Mouse (Mus musculus) adrenal gland, adult 10 weeks (tissue): ENCODE results near the gene Chit1. TPM values are rescaled to one million over a fixed set of nuclear protein-coding genes. Genes with fewer than 3 reads are reported as not detected.

Experiments
- polyA plus RNA-seq: library from polyadenylated mRNA; stranded (reverse); fragments of 350-450 nt; fragmentation: Illumina TruSeq; extraction: RNeasy Lipid Tissue Mini Kit (QIAGEN cat#74804); gene quantifications from one replicate; pipeline ENCODE4 v1.2.3, GENCODE M21; 2014; ENCODE audit warnings: low read depth, low replicate concordance

The Chit1 gene
- not detected for polyA plus RNA-seq

GRCm38 (mm10) chr1:134110979-134111378 is at the start of gene Chit1:
Gene Chit1, plus strand, starts transcription at chr1:134111242.

GRCm38 (mm10) chr1:134078802-134079476 is 32.1 kb upstream of the Chit1 start, which contains the start of gene Btg2:
Gene Btg2, minus strand, starts transcription at chr1:134079120.

GRCm38 (mm10) chr1:134182025-134182424 is 71.0 kb downstream of the Chit1 start, which contains the start of gene Chil1:
Gene Chil1, plus strand, starts transcription at chr1:134182176.

GRCm38 (mm10) chr1:134193126-134193525 is 82.1 kb downstream of the Chit1 start, which contains the start of gene Mybph:
Gene Mybph, plus strand, starts transcription at chr1:134193448.

Other genes starting within 250 kb of the Chit1 start
- not detected for gene Optc, start 203.2 kb upstream of the Chit1 start, polyA plus RNA-seq
- 16.3 TPM for gene Prelp, start 189.8 kb upstream of the Chit1 start, polyA plus RNA-seq
- gene Fmod, start 74.0 kb upstream of the Chit1 start, polyA plus RNA-seq: 7.4 TPM
- gene Btg2, start 32.1 kb upstream of the Chit1 start, polyA plus RNA-seq: 30.2 TPM
- gene Chil1, start 70.9 kb downstream of the Chit1 start, polyA plus RNA-seq: 0.93 TPM
- gene Mybph, start 82.2 kb downstream of the Chit1 start, polyA plus RNA-seq: not detected
- 109 TPM for gene Adora1, start 124.2 kb downstream of the Chit1 start, polyA plus RNA-seq
- not detected for gene Myog, start 178.7 kb downstream of the Chit1 start, polyA plus RNA-seq
- gene Ppfia4, start 221.7 kb downstream of the Chit1 start, polyA plus RNA-seq: not detected